Mouse (Mus musculus): ENCODE results near the gene Ccdc92b.

DNA sequence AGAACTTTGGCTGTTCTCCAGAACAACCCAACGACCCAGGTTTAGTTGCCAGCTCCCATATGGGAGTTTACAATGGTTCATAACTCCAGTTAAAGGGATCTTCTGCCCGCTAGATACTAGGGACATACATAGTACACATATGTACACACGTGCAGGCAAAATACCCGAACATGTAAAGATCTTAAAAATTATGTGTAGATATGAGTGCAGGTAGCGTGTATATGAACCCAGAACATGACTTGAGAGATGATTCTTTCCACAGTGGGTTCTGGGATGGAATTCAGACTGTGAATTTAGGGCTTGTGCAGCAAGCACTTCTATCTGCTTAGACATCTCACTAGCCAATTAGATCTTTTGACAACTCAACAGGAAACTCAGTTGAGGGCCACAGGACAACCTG, 52.4 kb downstream of the Ccdc92b start:
- TF ChIP-seq CTCF (IDR thresholded peaks at IDR 0.05; ENCODE audit: control insufficient read depth, insufficient read depth, insufficient read length) (no peak), MAX (IDR thresholded peaks at IDR 0.05) (no peak), MYOD1 (IDR thresholded peaks at IDR 0.05; ENCODE audit: control insufficient read depth, insufficient read length, low read depth) (no peak), MYOG (IDR thresholded peaks at IDR 0.05; ENCODE audit: control insufficient read depth, extremely low read depth, insufficient read length) (no peak), USF1 (IDR thresholded peaks at IDR 0.05; ENCODE audit: low read depth) (no peak)

All from C2C12 (cell line).